Mouse (Mus musculus) neural tube, embryonic 15.5 days (tissue): ENCODE measurements at regions not wholly inside any gene's neighbourhood (a gene's known extent, or its start where the extent isn't known, plus 50 kb on each side); places are given as distances from the start of the nearest gene placed in this dataset.
A peak's percentile ranks its signal among the peaks of the same experiment; 100 is the strongest.

Source experiments
- ATAC-seq: fragments of 200-750 bp; cut with Nextera tagmentation; 2 replicates; pipeline ENCODE4 v1.8.0; 2017; ENCODE audit warnings: mild to moderate bottlenecking, moderate TSS enrichment, moderate library complexity; ENCODE audit not compliant: low FRiP score
- H3K27ac ChIP-seq: fragments of 300-500 bp; sonication (generic); replicated peaks from 2 replicates; pipeline ENCODE4 v1.5.1; 2015; ENCODE audit warnings: mild to moderate bottlenecking, inconsistent platforms
- H3K27me3 ChIP-seq: fragments of 300-500 bp; sonication (generic); replicated peaks from 2 replicates; pipeline ENCODE4 v1.6.1; 2015; ENCODE audit warnings: inconsistent platforms
- H3K36me3 ChIP-seq: fragments of 300-500 bp; sonication (generic); 2 replicates; pipeline ENCODE4 v1.6.1; 2015; ENCODE audit warnings: inconsistent platforms
- H3K4me1 ChIP-seq: fragments of 300-500 bp; sonication (generic); 2 replicates; pipeline ENCODE4 v1.6.1; 2015; ENCODE audit warnings: inconsistent platforms
- H3K4me2 ChIP-seq: fragments of 300-500 bp; sonication (generic); 2 replicates; pipeline ENCODE4 v1.6.1; 2015; ENCODE audit warnings: inconsistent platforms, mild to moderate bottlenecking, moderate library complexity
- H3K4me3 ChIP-seq: fragments of 300-500 bp; sonication (generic); replicated peaks from 2 replicates; pipeline ENCODE4 v1.5.1; 2015; ENCODE audit warnings: mild to moderate bottlenecking, inconsistent platforms
- H3K9ac ChIP-seq: fragments of 300-500 bp; sonication (generic); replicated peaks from 2 replicates; pipeline ENCODE4 v1.6.1; 2015; ENCODE audit warnings: mild to moderate bottlenecking, inconsistent platforms
- H3K9me3 ChIP-seq: fragments of 300-500 bp; sonication (generic); replicated peaks from 2 replicates; pipeline ENCODE4 v1.6.1; 2016; ENCODE audit warnings: inconsistent platforms
- WGBS: fragments of 180-500 bp; shearing (Covaris S2); methylation state at CpG from one replicate; pipeline ENCODE4 v1.1.7; 2015; ENCODE audit warnings: mixed read lengths; 5-methylcytosine and 5-hydroxymethylcytosine counted together

DNA sequence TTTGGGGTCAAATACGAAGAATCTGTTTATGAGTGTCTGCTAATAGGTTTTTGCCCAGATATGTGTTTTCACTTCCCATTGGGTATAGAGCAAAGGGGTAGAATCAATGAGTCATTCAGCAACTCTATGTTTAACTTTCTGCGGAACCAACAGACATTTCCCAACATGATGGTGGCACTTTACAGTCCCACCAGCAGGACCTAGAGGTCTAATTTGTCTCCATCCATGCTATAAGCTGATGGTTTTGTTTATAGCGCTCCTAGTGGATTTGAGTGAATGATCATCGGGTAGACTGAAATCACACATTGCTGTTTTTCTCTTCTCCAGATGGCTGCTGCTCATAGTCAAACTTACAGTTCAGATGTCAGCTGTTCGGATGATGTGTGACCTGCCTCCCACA is 99.7 kb upstream of the Arid5b start:
- ATAC-seq, result no peak
- no peak overlapping the region for H3K9ac ChIP-seq
- H3K27me3 ChIP-seq, result no peaks in the 10 kb centered on the region
- no peaks in the 10 kb centered on the region for H3K36me3 ChIP-seq
- no peak overlapping the region for H3K4me3 ChIP-seq
- WGBS, result 94% methylated on average over 5 of the region's 5 CpGs
- H3K4me1 ChIP-seq, result no peaks in the 10 kb centered on the region
- H3K27ac ChIP-seq, result no peak overlapping the region
- H3K4me2 ChIP-seq, result no peak overlapping the region
- no peaks in the 10 kb centered on the region for H3K9me3 ChIP-seq

GRCm38 (mm10) chr10:68377479-68377878 is 98.9 kb upstream of the Arid5b start:
- no peaks in the 10 kb centered on the region for H3K9me3 ChIP-seq
- H3K4me3 ChIP-seq, result no peak overlapping the region
- no peaks in the 10 kb centered on the region for H3K4me1 ChIP-seq
- WGBS, result 96% methylated on average over 4 of the region's 4 CpGs
- no peak overlapping the region for H3K27ac ChIP-seq
- H3K4me2 ChIP-seq, result no peak overlapping the region
- H3K9ac ChIP-seq, result no peak overlapping the region
- no peaks in the 10 kb centered on the region for H3K36me3 ChIP-seq
- no peaks in the 10 kb centered on the region for H3K27me3 ChIP-seq
- ATAC-seq, result no peak

GRCm38 (mm10) chr10:68373875-68374274 is 95.3 kb upstream of the Arid5b start:
- H3K4me1 ChIP-seq, result no peaks in the 10 kb centered on the region
- H3K27ac ChIP-seq, result no peak overlapping the region
- WGBS, result 56% methylated on average over 5 of the region's 5 CpGs
- H3K36me3 ChIP-seq, result no peaks in the 10 kb centered on the region
- H3K27me3 ChIP-seq, result no peaks in the 10 kb centered on the region
- ATAC-seq, result no peak
- H3K9ac ChIP-seq, result no peak overlapping the region
- no peak overlapping the region for H3K4me2 ChIP-seq
- no peaks in the 10 kb centered on the region for H3K9me3 ChIP-seq
- no peak overlapping the region for H3K4me3 ChIP-seq

DNA sequence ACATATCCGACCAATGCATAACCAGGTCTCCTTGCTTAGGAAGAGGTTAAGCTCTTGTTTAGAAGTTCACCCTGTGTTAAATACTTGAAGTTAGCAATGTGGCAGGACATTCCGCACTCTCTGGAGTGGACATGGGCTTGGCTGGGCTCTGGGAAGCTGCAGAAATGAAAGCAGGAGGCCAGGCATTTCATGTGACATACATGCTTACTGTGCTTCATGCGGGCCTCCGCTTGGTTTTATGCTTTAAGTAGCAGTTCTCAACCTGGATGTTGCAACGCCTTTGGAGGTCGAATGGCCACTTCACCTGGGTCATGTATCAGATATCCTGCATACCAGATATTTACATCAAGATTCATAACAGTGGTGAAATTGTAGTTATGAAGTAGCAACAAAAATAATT is 93.2 kb upstream of the Arid5b start:
- ATAC-seq, result no peak
- H3K9me3 ChIP-seq, result no peaks in the 10 kb centered on the region
- no peaks in the 10 kb centered on the region for H3K4me1 ChIP-seq
- 96% methylated on average over 6 of the region's 6 CpGs for WGBS
- H3K27ac ChIP-seq, result no peak overlapping the region
- H3K9ac ChIP-seq, result no peak overlapping the region
- no peaks in the 10 kb centered on the region for H3K36me3 ChIP-seq
- no peaks in the 10 kb centered on the region for H3K27me3 ChIP-seq
- no peak overlapping the region for H3K4me3 ChIP-seq
- no peak overlapping the region for H3K4me2 ChIP-seq

GRCm38 (mm10) chr10:68370986-68371385 is 92.4 kb upstream of the Arid5b start:
- H3K4me2 ChIP-seq, result no peak overlapping the region
- H3K9ac ChIP-seq, result no peak overlapping the region
- H3K4me3 ChIP-seq, result no peak overlapping the region
- no peaks in the 10 kb centered on the region for H3K36me3 ChIP-seq
- no peak for ATAC-seq
- WGBS, result 89% methylated on average over 8 of the region's 8 CpGs
- H3K27me3 ChIP-seq, result no peaks in the 10 kb centered on the region
- no peaks in the 10 kb centered on the region for H3K4me1 ChIP-seq
- H3K9me3 ChIP-seq, result no peaks in the 10 kb centered on the region
- H3K27ac ChIP-seq, result no peak overlapping the region

- WGBS, result 97% methylated on average over 3 of the region's 3 CpGs
These were observed 88.3 kb upstream of the Arid5b start for GRCm38 (mm10) chr10:68366796-68367195.

GRCm38 (mm10) chr10:68360765-68361483 is 82.4 kb upstream of the Arid5b start:
- Histone ChIP-seq H3K9me3 (no peaks in the 10 kb centered on the region), H3K4me2 (no peak overlapping the region), H3K36me3 (no peaks in the 10 kb centered on the region), H3K27me3 (no peaks in the 10 kb centered on the region), H3K27ac (no peak overlapping the region), H3K4me1 (peaks cover 7% of the 10 kb centered on the region), H3K9ac (no peak overlapping the region), H3K4me3 (no peak overlapping the region)
- WGBS, result 81% methylated on average over 6 of the region's 6 CpGs
- no peak for ATAC-seq

More at GRCm38 (mm10) chr10:68366796-68367195, 88.3 kb upstream of the Arid5b start:
- no peaks in the 10 kb centered on the region for H3K4me1 ChIP-seq
- H3K36me3 ChIP-seq, result no peaks in the 10 kb centered on the region
- H3K4me2 ChIP-seq, result no peak overlapping the region
- no peak for ATAC-seq
- H3K9ac ChIP-seq, result no peak overlapping the region
- H3K9me3 ChIP-seq, result no peaks in the 10 kb centered on the region
- H3K27me3 ChIP-seq, result no peaks in the 10 kb centered on the region
- H3K4me3 ChIP-seq, result no peak overlapping the region
- H3K27ac ChIP-seq, result no peak overlapping the region

DNA sequence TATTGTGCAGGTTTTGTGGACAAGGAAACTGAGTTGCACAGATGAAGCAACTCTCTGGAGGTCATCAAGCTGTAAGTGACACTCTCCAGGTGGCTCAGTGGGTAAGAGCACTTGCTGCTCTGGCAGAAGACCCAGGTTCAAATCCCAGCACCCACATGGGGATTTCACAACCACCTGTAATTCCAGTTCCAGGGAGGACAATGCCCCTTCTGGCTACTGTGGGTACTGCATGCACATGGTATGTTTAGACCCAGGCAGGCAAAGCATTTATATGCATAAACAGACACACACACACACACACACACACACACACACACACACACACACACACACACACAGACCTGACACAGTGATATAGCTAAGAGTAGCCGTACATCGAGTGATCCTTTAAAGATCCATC is 80.6 kb upstream of the Arid5b start:
- no peaks in the 10 kb centered on the region for H3K36me3 ChIP-seq
- WGBS, result 95% methylated on average over 2 of the region's 2 CpGs
- peaks cover 15% of the 10 kb centered on the region for H3K4me1 ChIP-seq
- H3K4me3 ChIP-seq, result no peak overlapping the region
- ATAC-seq, result no peak
- H3K27me3 ChIP-seq, result no peaks in the 10 kb centered on the region
- H3K9me3 ChIP-seq, result no peaks in the 10 kb centered on the region
- H3K9ac ChIP-seq, result no peak overlapping the region
- H3K4me2 ChIP-seq, result no peak overlapping the region
- no peak overlapping the region for H3K27ac ChIP-seq

GRCm38 (mm10) chr10:68356973-68357372 is 78.4 kb upstream of the Arid5b start:
- no peak overlapping the region for H3K27ac ChIP-seq
- no peak overlapping the region for H3K4me3 ChIP-seq
- H3K4me1 ChIP-seq, result peaks cover 20% of the 10 kb centered on the region
- H3K9ac ChIP-seq, result no peak overlapping the region
- no peak for ATAC-seq
- no peaks in the 10 kb centered on the region for H3K9me3 ChIP-seq
- H3K36me3 ChIP-seq, result no peaks in the 10 kb centered on the region
- H3K4me2 ChIP-seq, result no peak overlapping the region
- WGBS, result 39% methylated on average over 6 of the region's 6 CpGs
- no peaks in the 10 kb centered on the region for H3K27me3 ChIP-seq

- no peaks in the 10 kb centered on the region for H3K9me3 ChIP-seq
- WGBS, result 45% methylated on average over 5 of the region's 5 CpGs
- no peaks in the 10 kb centered on the region for H3K27me3 ChIP-seq
- H3K4me1 ChIP-seq, result peaks cover 20% of the 10 kb centered on the region
- no peaks in the 10 kb centered on the region for H3K36me3 ChIP-seq
- H3K4me2 ChIP-seq, result no peak overlapping the region
- no peak overlapping the region for H3K27ac ChIP-seq
- no peak overlapping the region for H3K4me3 ChIP-seq
- no peak for ATAC-seq
- no peak overlapping the region for H3K9ac ChIP-seq
These were observed 78.0 kb upstream of the Arid5b start for GRCm38 (mm10) chr10:68356521-68356920.

GRCm38 (mm10) chr10:68356093-68356485 is 77.5 kb upstream of the Arid5b start:
- no peak for ATAC-seq
- Histone ChIP-seq H3K36me3 (no peaks in the 10 kb centered on the region), H3K9me3 (no peaks in the 10 kb centered on the region), H3K27ac (peak overlapping the region; percentile 63), H3K4me1 (peaks cover 20% of the 10 kb centered on the region), H3K4me3 (no peak overlapping the region), H3K4me2 (peak overlapping the region; percentile 40), H3K9ac (no peak overlapping the region), H3K27me3 (no peaks in the 10 kb centered on the region)
- WGBS, result 6% methylated on average over 6 of the region's 6 CpGs

DNA sequence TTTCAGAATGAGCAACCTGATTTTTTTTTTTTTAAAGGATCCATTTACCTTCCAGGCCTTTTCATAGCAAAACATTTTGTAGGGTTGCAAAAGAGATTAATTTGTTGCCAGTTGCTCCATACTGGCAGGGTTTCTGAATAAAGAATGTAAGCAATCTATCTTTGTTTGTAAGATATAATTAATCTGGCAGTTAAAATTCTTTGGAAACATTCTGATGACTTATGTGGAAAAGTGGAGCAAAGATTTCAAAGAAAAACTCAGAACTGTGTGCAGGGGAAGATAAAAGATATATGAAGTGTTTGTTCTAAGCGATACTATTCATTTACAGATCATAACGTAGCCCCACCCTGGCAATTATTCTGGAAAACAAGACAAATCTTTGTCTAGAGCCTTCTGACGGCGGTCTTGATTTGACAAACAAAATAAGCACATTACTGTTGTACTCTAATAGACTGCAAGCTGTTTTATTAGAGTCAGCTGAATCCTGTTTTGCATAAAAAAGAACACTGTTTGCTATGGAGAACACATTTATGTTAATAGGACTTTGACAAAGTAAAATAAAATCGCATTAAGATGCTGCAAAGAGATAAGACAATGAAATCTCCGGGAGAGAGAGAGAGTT is 77.0 kb upstream of the Arid5b start:
- no peaks in the 10 kb centered on the region for H3K36me3 ChIP-seq
- no peaks in the 10 kb centered on the region for H3K27me3 ChIP-seq
- H3K4me3 ChIP-seq, result no peak overlapping the region
- 5% methylated on average over 6 of the region's 6 CpGs for WGBS
- peaks cover 20% of the 10 kb centered on the region for H3K4me1 ChIP-seq
- peak overlapping the region; percentile 63 for H3K27ac ChIP-seq
- peak; percentile 35; the same call in 1 of the 2 replicates for ATAC-seq
- H3K4me2 ChIP-seq, result peak overlapping the region; percentile 40
- no peaks in the 10 kb centered on the region for H3K9me3 ChIP-seq
- H3K9ac ChIP-seq, result no peak overlapping the region
